Mouse (Mus musculus) embryonic facial prominence, embryonic 11.5 days (tissue): ENCODE data around the gene Gm21958. TPM values are rescaled to one million over a fixed set of nuclear protein-coding genes. Genes with fewer than 3 reads are reported as not detected.
"Not testable (repeated sequence)": the region's sequence is repeated elsewhere in the genome, so short reads cannot be mapped to it uniquely, and the experiment has no call there.

ENCODE experiments used
- ATAC-seq: fragments of 200-750 bp; cut with Nextera tagmentation; replicated peaks from 2 replicates; pipeline ENCODE4 v1.8.0; 2017; ENCODE audit warnings: low read depth; ENCODE audit not compliant: insufficient number of reproducible peaks, low FRiP score, low TSS enrichment
- DNase-seq: peaks from one replicate; pipeline ENCODE4 v3.0.0-alpha.2; 2015; ENCODE audit warnings: low spot score
- H3K27ac ChIP-seq: fragments of 300-500 bp; sonication (generic); replicated peaks from 2 replicates; pipeline ENCODE4 v1.5.1; 2014; ENCODE audit warnings: mild to moderate bottlenecking, low read depth, low read length, control low read depth
- H3K27me3 ChIP-seq: fragments of 300-500 bp; sonication (generic); 2 replicates; pipeline ENCODE4 v1.6.1; 2014; ENCODE audit warnings: mild to moderate bottlenecking, low read length, moderate library complexity, mixed read lengths; ENCODE audit not compliant: control insufficient read depth, insufficient read depth
- H3K36me3 ChIP-seq: fragments of 300-500 bp; sonication (generic); replicated peaks from 2 replicates; pipeline ENCODE4 v1.6.1; 2014; ENCODE audit warnings: low read depth, mild to moderate bottlenecking, low read length, moderate library complexity, mixed read lengths; ENCODE audit not compliant: control insufficient read depth, insufficient read depth
- H3K4me1 ChIP-seq: fragments of 300-500 bp; sonication (generic); 2 replicates; pipeline ENCODE4 v1.6.1; 2014; ENCODE audit warnings: low read length, mixed read lengths; ENCODE audit not compliant: control insufficient read depth, insufficient read depth
- H3K4me2 ChIP-seq: fragments of 300-500 bp; sonication (generic); 2 replicates; pipeline ENCODE4 v1.6.1; 2014; ENCODE audit warnings: low read depth, mild to moderate bottlenecking, control low read depth, low read length, moderate library complexity
- H3K4me3 ChIP-seq: fragments of 300-500 bp; sonication (generic); 2 replicates; pipeline ENCODE4 v1.5.1; 2014; ENCODE audit warnings: low read depth, low read length, control low read depth
- H3K9ac ChIP-seq: fragments of 300-500 bp; sonication (generic); replicated peaks from 2 replicates; pipeline ENCODE4 v1.6.1; 2014; ENCODE audit warnings: mild to moderate bottlenecking, control low read depth, low read length
- H3K9me3 ChIP-seq: fragments of 300-500 bp; sonication (generic); replicated peaks from 2 replicates; pipeline ENCODE4 v1.6.1; 2016; ENCODE audit warnings: mild to moderate bottlenecking, low read length, inconsistent platforms, mixed read lengths; ENCODE audit not compliant: control insufficient read depth
- WGBS: fragments of 180-500 bp; shearing (Covaris S2); extraction: QIAGEN DNeasy Blood & Tissue Kit; methylation state at CpG from one replicate; pipeline ENCODE4 v1.1.7; 2014; 5-methylcytosine and 5-hydroxymethylcytosine counted together
- polyA plus RNA-seq: library from polyadenylated mRNA; unstranded; fragments of >200 nt; fragmentation: Nextera tagmentation; extraction: Ambion mirVana; gene quantifications from 2 replicates; pipeline ENCODE4 v1.2.1, GENCODE M21; 2014

The Gm21958 gene
- polyA plus RNA-seq, 1 experiment from 2014 or later, result 1.9 TPM

DNA sequence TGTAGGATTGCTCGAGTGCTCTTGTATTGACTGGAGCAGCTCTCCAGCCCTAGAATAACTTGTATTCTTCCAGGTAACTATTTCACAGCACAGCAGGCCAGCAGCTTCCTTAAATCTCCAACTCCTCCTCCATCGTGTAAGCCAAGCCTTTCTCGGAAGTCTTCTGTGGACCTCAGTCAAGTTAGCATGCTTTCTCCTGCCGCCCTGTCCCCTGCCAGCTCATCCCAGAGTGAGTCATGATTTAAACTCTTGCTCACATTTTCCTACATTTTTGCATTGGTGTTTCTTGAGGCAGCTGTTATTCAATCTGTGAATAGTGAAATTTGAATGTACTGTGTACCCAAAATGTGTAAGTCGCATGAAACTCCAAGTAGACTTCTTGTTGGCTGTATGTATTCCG is 1.3 kb upstream of the Gm21958 start:
- no peak overlapping the region for H3K4me2 ChIP-seq
- ATAC-seq (no peak), DNase-seq (no peak)
- no peaks in the 10 kb centered on the region for H3K27me3 ChIP-seq
- H3K9me3 ChIP-seq, result no peaks in the 10 kb centered on the region
- H3K4me1 ChIP-seq, result no peaks in the 10 kb centered on the region
- 91% methylated on average over 6 of the region's 6 CpGs for WGBS
- H3K4me3 ChIP-seq, result no peak overlapping the region
- no peak overlapping the region for H3K27ac ChIP-seq
- H3K9ac ChIP-seq, result no peak overlapping the region
- peaks cover 11% of the 10 kb centered on the region for H3K36me3 ChIP-seq

DNA sequence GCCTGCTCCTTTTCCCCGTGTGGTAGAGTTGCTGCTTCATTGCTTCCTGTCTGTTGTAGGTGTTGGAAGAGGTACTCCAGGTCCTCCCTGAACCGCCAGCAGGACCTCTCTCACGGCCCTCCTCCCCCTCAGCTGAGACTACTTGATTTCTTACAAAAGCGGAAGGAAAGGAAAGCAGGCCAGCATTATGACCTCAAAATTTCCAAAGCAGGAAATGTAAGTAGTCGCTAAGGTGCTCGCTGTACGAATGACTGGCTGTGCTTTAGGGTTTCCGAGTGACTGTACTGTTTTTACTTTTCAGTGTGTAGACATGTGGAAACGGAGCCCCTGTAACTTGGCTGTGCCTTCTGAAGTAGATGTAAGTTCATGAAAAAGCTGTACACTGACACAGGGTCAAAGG is 5.2 kb downstream of the Gm21958 start:
- DNase-seq, result no peak
- Histone ChIP-seq H3K9ac (no peak overlapping the region), H3K27ac (no peak overlapping the region), H3K4me2 (no peak overlapping the region), H3K9me3 (no peaks in the 10 kb centered on the region), H3K4me3 (no peak overlapping the region), H3K36me3 (peaks cover 12% of the 10 kb centered on the region), H3K27me3 (no peaks in the 10 kb centered on the region), H3K4me1 (no peaks in the 10 kb centered on the region)
- no peak for ATAC-seq
- WGBS, result 91% methylated on average over 9 of the region's 9 CpGs

DNA sequence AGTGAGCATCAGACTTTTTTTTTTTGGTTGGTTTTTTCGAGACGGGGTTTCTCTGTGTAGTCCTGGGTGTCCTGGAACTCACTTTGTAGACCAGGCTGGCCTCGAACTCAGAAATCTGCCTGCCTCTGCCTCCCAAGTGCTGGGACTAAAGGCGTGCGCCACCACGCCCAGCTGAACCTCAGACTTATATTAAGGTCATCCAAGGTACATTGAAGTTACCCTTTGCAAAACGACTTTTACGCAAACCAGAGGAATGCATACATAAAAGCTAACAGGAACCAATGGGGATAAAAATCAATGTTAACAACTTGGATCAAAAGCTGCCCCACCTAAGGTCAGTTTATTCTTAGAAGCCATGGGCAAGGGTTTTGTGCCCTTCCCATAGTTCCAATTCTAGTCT is 10.0 kb downstream of the Gm21958 start:
- not testable (repeated sequence) for H3K4me3 ChIP-seq, H3K9me3 ChIP-seq, H3K36me3 ChIP-seq, H3K4me2 ChIP-seq, H3K27me3 ChIP-seq, DNase-seq, H3K27ac ChIP-seq, ATAC-seq, H3K9ac ChIP-seq, H3K4me1 ChIP-seq
- 96% methylated on average over 8 of the region's 8 CpGs for WGBS

DNA sequence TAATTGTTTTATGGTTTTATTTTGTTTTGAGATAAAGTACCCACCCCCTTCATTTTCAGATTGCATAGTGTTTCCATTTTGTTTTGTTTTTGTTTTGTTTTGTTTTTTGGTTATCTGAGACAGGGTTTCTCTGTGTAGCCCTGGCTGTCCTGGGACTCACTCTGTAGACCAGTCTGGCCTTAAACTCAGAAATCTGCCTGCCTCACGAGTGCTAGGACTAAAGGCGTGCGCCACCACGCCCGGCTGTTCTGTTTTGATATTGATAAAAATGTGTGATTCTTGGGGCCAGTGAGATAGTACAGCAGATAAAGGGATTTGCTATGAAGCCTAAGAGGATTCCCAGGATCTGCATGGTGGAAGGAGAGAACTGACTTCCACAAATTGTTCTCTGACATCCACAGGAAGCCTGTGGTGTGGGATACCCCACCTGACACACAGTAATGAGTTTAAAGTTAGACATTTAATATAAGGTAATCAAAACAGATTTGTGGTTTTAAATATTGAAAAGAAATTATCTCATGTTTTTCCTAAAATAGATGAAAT is 14.3 kb downstream of the Gm21958 start:
- H3K27me3 ChIP-seq, result no peaks in the 10 kb centered on the region
- no peaks in the 10 kb centered on the region; the same call in 1 of the 2 replicates for H3K36me3 ChIP-seq
- DNase-seq, result no peak
- ATAC-seq, result no peak
- H3K4me1 ChIP-seq, result no peaks in the 10 kb centered on the region
- no peak overlapping the region for H3K27ac ChIP-seq
- no peak overlapping the region for H3K9ac ChIP-seq
- no peak overlapping the region for H3K4me2 ChIP-seq
- WGBS, result 79% methylated on average over 5 of the region's 5 CpGs
- no peak overlapping the region for H3K4me3 ChIP-seq
- no peaks in the 10 kb centered on the region for H3K9me3 ChIP-seq

DNA sequence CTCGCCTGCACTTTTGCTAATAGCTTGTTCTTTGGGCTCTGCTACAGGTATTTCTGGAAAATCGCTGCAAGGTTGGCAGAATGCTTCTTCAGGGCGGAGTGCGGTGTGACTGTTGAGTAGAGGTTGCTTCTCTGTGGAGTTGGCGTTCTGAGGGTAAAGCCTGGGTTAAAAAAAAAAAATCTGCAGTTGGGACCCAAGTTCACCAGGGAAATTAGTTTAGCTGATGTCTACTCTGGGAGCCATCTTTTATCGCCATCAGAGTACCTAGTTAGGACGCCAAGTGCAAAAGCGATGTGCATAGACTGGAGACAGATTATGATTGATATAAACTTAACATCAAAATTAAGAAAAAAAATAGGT is 21.1 kb downstream of the Gm21958 start:
- peak overlapping the region; percentile 47 for H3K4me2 ChIP-seq
- no peaks in the 10 kb centered on the region for H3K4me1 ChIP-seq
- H3K27ac ChIP-seq, result peak overlapping the region; percentile 62
- H3K9ac ChIP-seq, result peak overlapping the region; percentile 74
- no peak for ATAC-seq
- no peak for DNase-seq
- H3K9me3 ChIP-seq, result no peaks in the 10 kb centered on the region
- no peaks in the 10 kb centered on the region; the same call in 1 of the 2 replicates for H3K36me3 ChIP-seq
- no peaks in the 10 kb centered on the region for H3K27me3 ChIP-seq
- WGBS, result 0% methylated on average over 8 of the region's 8 CpGs
- peak overlapping the region; percentile 71 for H3K4me3 ChIP-seq

DNA sequence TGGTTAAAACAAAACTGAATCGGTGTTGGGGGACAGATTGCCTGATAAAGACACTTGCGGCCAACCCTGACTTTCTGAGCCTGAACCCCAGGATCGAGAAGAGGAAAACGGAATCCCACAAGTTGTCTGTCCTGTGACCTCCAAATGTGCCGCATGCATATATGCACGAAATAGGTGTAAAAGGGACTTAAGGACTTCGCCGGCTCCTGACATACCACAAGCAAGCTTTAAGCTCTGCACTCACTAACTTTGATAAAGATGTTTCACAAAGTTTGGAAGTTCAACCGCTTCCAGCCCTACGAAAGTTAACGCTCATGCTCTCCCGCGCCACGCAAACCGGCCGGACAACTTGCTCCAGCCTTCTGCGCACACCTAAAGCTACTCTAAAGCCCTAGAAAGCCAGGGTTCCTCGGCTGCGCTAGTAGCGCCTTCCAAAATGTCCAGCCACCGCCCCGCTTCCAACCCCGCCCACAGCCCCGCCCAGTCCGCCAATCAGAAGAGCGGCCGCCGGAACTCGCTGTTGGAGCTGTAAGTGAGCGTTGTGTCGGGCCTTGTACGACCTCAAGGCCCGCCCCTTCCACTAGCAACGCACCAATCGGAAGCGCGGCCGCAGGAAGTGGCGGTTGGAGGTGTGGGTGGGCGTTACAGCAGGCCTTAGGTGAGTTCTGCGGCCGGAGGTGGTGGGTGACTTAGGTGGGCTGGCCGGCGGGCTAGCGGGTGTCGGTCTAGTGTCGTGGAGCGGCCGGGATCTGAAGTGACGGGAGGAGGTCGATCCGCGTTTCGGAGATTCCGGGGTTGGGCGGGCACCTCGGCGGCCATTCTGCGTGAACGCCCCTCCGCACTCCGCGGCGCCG is 21.7 kb downstream of the Gm21958 start, which contains the start of gene Supt20:
Supt20 (plus strand) TSS at position 606 of the 854 bp plus-strand sequence.
- DNase-seq, result peak; percentile 96
- H3K4me3 ChIP-seq, result peak within 1 kb of the TSS; percentile 71
- no peaks in the 10 kb centered on the region for H3K4me1 ChIP-seq
- peak within 1 kb of the TSS; percentile 66 for H3K4me2 ChIP-seq
- 2% methylated on average over 65 of the region's 65 CpGs for WGBS
- H3K9me3 ChIP-seq, result no peaks in the 10 kb centered on the region
- peak; percentile 95 for ATAC-seq
- H3K9ac ChIP-seq, result peak within 1 kb of the TSS; percentile 74
- no peaks in the 10 kb centered on the region for H3K27me3 ChIP-seq
- H3K36me3 ChIP-seq, result no peaks in the 10 kb centered on the region; the same call in 1 of the 2 replicates
- peak within 1 kb of the TSS; percentile 62 for H3K27ac ChIP-seq

DNA sequence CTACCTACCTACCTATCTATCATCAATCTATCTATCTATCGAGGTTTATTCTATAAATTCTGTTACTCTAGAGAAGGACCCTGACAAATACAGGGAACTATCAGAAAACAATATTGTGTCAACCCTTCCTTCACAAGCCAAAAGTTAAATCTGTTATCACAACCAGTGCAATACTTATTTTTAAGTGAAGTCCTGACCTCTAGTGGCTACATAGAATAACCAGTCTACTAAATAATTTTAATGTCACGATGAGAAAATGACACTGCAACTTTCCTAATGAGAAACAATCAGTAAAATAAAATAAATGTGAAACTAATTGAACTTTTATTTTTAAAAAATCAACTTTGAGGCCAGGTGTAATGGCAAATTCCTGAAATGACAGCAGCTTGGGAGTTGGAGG is 25.1 kb downstream of the Gm21958 start:
- WGBS, result 49% methylated on average over 2 of the region's 2 CpGs
- H3K9me3 ChIP-seq, result no peaks in the 10 kb centered on the region
- no peak overlapping the region for H3K27ac ChIP-seq
- no peaks in the 10 kb centered on the region for H3K27me3 ChIP-seq
- H3K4me3 ChIP-seq, result no peak overlapping the region
- no peak overlapping the region for H3K4me2 ChIP-seq
- H3K36me3 ChIP-seq, result no peaks in the 10 kb centered on the region
- DNase-seq, result peak; percentile 46
- no peaks in the 10 kb centered on the region for H3K4me1 ChIP-seq
- H3K9ac ChIP-seq, result no peak overlapping the region
- no peak for ATAC-seq

DNA sequence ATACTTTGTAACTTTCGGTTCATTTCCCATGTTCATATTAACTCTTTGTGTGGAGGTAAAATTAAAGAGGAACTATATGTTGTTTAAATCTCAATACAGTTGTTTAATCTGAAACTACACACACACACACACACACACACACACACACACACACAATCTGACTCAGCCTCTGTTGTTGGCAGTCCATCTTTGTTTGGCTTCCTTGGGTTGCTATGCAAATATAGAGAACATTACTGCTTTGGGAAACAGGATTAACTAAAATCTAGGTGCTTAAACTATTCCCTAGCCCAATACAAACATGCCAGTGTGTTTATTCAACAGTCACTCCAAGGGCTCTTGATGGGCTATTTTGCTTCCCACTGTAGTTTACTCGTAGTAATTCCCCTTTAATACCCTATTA is 26.9 kb downstream of the Gm21958 start:
- Histone ChIP-seq H3K4me3 (no peak overlapping the region), H3K27me3 (no peaks in the 10 kb centered on the region), H3K4me1 (no peaks in the 10 kb centered on the region), H3K36me3 (no peaks in the 10 kb centered on the region), H3K4me2 (no peak overlapping the region), H3K9ac (no peak overlapping the region), H3K27ac (no peak overlapping the region), H3K9me3 (no peaks in the 10 kb centered on the region)
- DNase-seq (no peak), ATAC-seq (no peak)
- 62% methylated on average over 2 of the region's 2 CpGs for WGBS
